Mouse (Mus musculus): ENCODE results near the gene Slc39a1. TPM values are rescaled to one million over a fixed set of nuclear protein-coding genes. Genes with fewer than 3 reads are reported as not detected.
"Not testable (repeated sequence)": the region's sequence is repeated elsewhere in the genome, so short reads cannot be mapped to it uniquely, and the experiment has no call there.

The Slc39a1 gene
- polyA plus RNA-seq, 1 experiment from 2014 or later = 47.0 TPM

- DNase-seq (ENCODE audit: low spot score) (no peak), ATAC-seq (no peak)
- Histone ChIP-seq H3K27ac (ENCODE audit: low read depth, low read length) (no peak overlapping the region), H3K9me3 (replicated peaks; ENCODE audit: control insufficient read depth, low read length) (no peaks in the 10 kb centered on the region), H3K4me3 (ENCODE audit: low read depth, low read length) (no peak overlapping the region), H3K9ac (ENCODE audit: low read length) (no peak overlapping the region), H3K36me3 (ENCODE audit: control insufficient read depth, insufficient read depth, low read length) (peaks cover 39% of the 10 kb centered on the region), H3K27me3 (replicated peaks; ENCODE audit: control insufficient read depth, insufficient read depth, low read length) (no peaks in the 10 kb centered on the region), H3K4me2 (ENCODE audit: low read length) (no peak overlapping the region), H3K4me1 (ENCODE audit: control insufficient read depth, insufficient read depth, low read length) (no peaks in the 10 kb centered on the region)
- 95% methylated on average over 9 of the region's 9 CpGs for WGBS
These were observed 31.2 kb downstream of the Slc39a1 start for GRCm38 (mm10) chr3:90279216-90279615.

GRCm38 (mm10) chr3:90279743-90280142, 31.8 kb downstream of the Slc39a1 start:
- Histone ChIP-seq H3K4me1 (ENCODE audit: control insufficient read depth, insufficient read depth, low read length) (no peaks in the 10 kb centered on the region), H3K9me3 (replicated peaks; ENCODE audit: control insufficient read depth, low read length) (no peaks in the 10 kb centered on the region), H3K36me3 (ENCODE audit: control insufficient read depth, insufficient read depth, low read length) (peaks cover 37% of the 10 kb centered on the region), H3K4me2 (ENCODE audit: low read length) (no peak overlapping the region), H3K27ac (ENCODE audit: low read depth, low read length) (no peak overlapping the region), H3K4me3 (ENCODE audit: low read depth, low read length) (no peak overlapping the region), H3K27me3 (replicated peaks; ENCODE audit: control insufficient read depth, insufficient read depth, low read length) (no peaks in the 10 kb centered on the region), H3K9ac (ENCODE audit: low read length) (no peak overlapping the region)
- DNase-seq (ENCODE audit: low spot score) (no peak), ATAC-seq (no peak)
- 95% methylated on average over 7 of the region's 7 CpGs for WGBS

DNA sequence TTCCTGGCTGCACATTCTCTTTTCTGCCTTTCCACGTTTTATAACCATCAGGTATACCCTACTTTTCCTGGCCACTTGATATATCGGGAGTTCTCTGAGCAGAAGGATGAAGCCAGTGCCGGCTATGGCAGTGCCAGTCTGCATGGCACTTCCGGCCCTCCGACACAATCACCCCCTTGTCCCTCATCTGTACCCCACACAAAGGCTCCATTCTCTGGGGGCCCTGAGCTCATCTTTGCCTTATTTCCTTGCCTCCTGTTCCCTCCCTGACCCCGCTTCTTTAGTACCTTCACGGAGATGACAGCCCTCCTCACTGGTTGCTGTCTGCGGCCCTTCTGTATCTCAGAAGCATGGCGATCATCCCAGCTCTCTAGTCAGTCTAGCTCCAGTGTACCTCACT, 32.7 kb downstream of the Slc39a1 start:
- Histone ChIP-seq H3K4me2 (ENCODE audit: low read length) (no peak overlapping the region), H3K27ac (ENCODE audit: low read depth, low read length) (no peak overlapping the region), H3K36me3 (ENCODE audit: control insufficient read depth, insufficient read depth, low read length) (peaks cover 37% of the 10 kb centered on the region), H3K27me3 (replicated peaks; ENCODE audit: control insufficient read depth, insufficient read depth, low read length) (no peaks in the 10 kb centered on the region), H3K4me1 (ENCODE audit: control insufficient read depth, insufficient read depth, low read length) (no peaks in the 10 kb centered on the region), H3K9me3 (replicated peaks; ENCODE audit: control insufficient read depth, low read length) (no peaks in the 10 kb centered on the region), H3K4me3 (ENCODE audit: low read depth, low read length) (no peak overlapping the region), H3K9ac (ENCODE audit: low read length) (no peak overlapping the region)
- ATAC-seq (no peak), DNase-seq (ENCODE audit: low spot score) (no peak)
- 88% methylated on average over 9 of the region's 9 CpGs for WGBS

DNA sequence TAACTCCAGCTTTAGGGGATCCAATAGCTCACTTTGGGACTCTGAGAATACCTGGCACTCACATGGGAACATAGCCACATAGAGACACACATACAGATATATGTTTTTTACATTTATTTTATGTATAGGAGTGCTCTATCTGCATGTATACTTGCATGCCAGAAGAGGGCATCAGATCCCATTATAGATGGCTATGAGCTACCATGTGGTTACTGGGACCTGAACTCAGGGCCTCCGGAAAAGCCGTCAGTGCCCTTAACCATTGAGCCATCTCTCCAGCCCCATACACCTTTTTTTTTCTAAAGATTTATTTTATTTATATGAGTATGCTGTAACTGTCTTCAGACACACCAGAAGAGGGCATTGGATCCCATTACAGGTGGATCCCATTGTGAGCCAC, 36.2 kb downstream of the Slc39a1 start:
- DNase-seq (ENCODE audit: low spot score) (no peak), ATAC-seq (no peak)
- H3K4me1 ChIP-seq (ENCODE audit: control insufficient read depth, insufficient read depth, low read length) = no peaks in the 10 kb centered on the region
- 98% methylated on average over 2 of the region's 2 CpGs for WGBS
- peaks cover 17% of the 10 kb centered on the region for H3K36me3 ChIP-seq (ENCODE audit: control insufficient read depth, insufficient read depth, low read length)
- no peak overlapping the region for H3K4me3 ChIP-seq (ENCODE audit: low read depth, low read length)
- H3K9ac ChIP-seq (ENCODE audit: low read length) = no peak overlapping the region
- H3K27me3 ChIP-seq (replicated peaks; ENCODE audit: control insufficient read depth, insufficient read depth, low read length) = no peaks in the 10 kb centered on the region
- H3K4me2 ChIP-seq (ENCODE audit: low read length) = no peak overlapping the region
- H3K27ac ChIP-seq (ENCODE audit: low read depth, low read length) = no peak overlapping the region
- no peaks in the 10 kb centered on the region for H3K9me3 ChIP-seq (replicated peaks; ENCODE audit: control insufficient read depth, low read length)

GRCm38 (mm10) chr3:90289403-90289802, 41.4 kb downstream of the Slc39a1 start:
- H3K27ac ChIP-seq (ENCODE audit: low read depth, low read length); H3K4me1 ChIP-seq (ENCODE audit: control insufficient read depth, insufficient read depth, low read length); H3K36me3 ChIP-seq (ENCODE audit: control insufficient read depth, insufficient read depth, low read length); ATAC-seq; H3K27me3 ChIP-seq (replicated peaks; ENCODE audit: control insufficient read depth, insufficient read depth, low read length); H3K4me3 ChIP-seq (ENCODE audit: low read depth, low read length); H3K9ac ChIP-seq (ENCODE audit: low read length); H3K9me3 ChIP-seq (replicated peaks; ENCODE audit: control insufficient read depth, low read length); H3K4me2 ChIP-seq (ENCODE audit: low read length); DNase-seq (ENCODE audit: low spot score): not testable (repeated sequence)
- 79% methylated on average over 2 of the region's 3 CpGs for WGBS

GRCm38 (mm10) chr3:90290602-90291001, 42.6 kb downstream of the Slc39a1 start:
- peaks cover 10% of the 10 kb centered on the region for H3K4me1 ChIP-seq (ENCODE audit: control insufficient read depth, insufficient read depth, low read length)
- no peaks in the 10 kb centered on the region for H3K36me3 ChIP-seq (ENCODE audit: control insufficient read depth, insufficient read depth, low read length)
- no peaks in the 10 kb centered on the region for H3K27me3 ChIP-seq (replicated peaks; ENCODE audit: control insufficient read depth, insufficient read depth, low read length)
- H3K9me3 ChIP-seq (replicated peaks; ENCODE audit: control insufficient read depth, low read length) = no peaks in the 10 kb centered on the region
- no peak for ATAC-seq
- no peak overlapping the region for H3K4me2 ChIP-seq (ENCODE audit: low read length)
- H3K9ac ChIP-seq (ENCODE audit: low read length) = no peak overlapping the region
- H3K27ac ChIP-seq (ENCODE audit: low read depth, low read length) = no peak overlapping the region
- 98% methylated on average over 1 of the region's 1 CpGs for WGBS
- H3K4me3 ChIP-seq (ENCODE audit: low read depth, low read length) = no peak overlapping the region
- DNase-seq (ENCODE audit: low spot score) = no peak

- peak overlapping the region; percentile 47 for H3K4me3 ChIP-seq (ENCODE audit: low read depth, low read length)
- H3K9ac ChIP-seq (ENCODE audit: low read length) = peak overlapping the region; percentile 82
- peak overlapping the region; percentile 69 for H3K4me2 ChIP-seq (ENCODE audit: low read length)
- peaks cover 10% of the 10 kb centered on the region for H3K4me1 ChIP-seq (ENCODE audit: control insufficient read depth, insufficient read depth, low read length)
- DNase-seq (ENCODE audit: low spot score) (no peak), ATAC-seq (no peak)
- no peaks in the 10 kb centered on the region for H3K9me3 ChIP-seq (replicated peaks; ENCODE audit: control insufficient read depth, low read length)
- WGBS = 47% methylated on average over 2 of the region's 2 CpGs
- no peaks in the 10 kb centered on the region for H3K27me3 ChIP-seq (replicated peaks; ENCODE audit: control insufficient read depth, insufficient read depth, low read length)
- H3K36me3 ChIP-seq (ENCODE audit: control insufficient read depth, insufficient read depth, low read length) = no peaks in the 10 kb centered on the region
- peak overlapping the region; percentile 94 for H3K27ac ChIP-seq (ENCODE audit: low read depth, low read length)
These were observed 44.0 kb downstream of the Slc39a1 start for GRCm38 (mm10) chr3:90291982-90292344.

DNA sequence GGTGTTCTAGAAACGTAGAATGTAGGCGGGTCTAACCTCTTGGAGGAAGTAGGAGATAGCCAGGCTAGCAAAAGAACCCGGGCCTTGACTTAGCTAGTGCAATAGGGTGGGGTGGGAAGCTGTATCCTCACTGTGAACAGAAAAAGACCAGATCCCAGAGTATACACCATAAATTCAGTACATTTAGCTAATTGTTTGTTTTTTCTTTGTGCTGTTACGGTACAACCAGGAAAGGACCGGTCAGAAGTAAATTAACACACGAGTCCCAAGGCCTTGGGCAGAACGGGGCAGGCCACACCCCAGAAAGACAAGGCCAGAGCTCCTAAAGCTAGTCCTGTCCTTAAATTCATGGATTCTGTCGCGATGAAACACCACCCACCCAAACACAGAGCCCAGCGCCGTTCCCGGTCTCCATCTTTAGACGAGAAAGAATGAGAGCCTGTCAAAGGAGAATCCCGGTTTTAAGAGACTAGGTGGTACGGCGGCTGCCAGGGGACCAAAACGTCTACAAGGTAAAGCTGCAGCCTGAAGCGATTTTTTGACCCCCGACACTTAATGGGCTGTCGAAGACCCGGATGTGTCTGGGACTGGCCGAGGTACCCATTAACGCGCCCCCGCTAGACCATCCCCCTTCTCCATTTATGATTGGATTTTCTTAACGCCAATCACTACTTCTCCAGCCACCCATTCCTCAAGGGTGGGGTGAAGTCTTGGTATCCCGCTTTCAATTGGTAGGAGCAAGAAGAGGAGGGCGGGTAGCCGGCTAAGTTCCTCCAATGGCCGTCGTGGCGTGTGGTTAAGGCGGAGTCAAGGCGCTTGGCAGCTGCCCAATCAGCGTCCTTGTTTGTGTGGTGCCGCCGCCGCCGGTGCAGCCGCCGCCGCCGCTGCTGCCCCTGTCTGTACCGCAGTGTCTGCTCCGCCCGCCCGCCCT, 44.6 kb downstream of the Slc39a1 start, which contains the start of gene Gatad2b:
Gatad2b (plus strand) TSS at position 834 of the 931 bp plus-strand sequence.
- H3K27ac ChIP-seq (ENCODE audit: low read depth, low read length) = peak within 1 kb of the TSS; percentile 97
- peak; percentile 98 for ATAC-seq
- peaks cover 12% of the 10 kb centered on the region for H3K4me1 ChIP-seq (ENCODE audit: control insufficient read depth, insufficient read depth, low read length)

More for the DNA sequence above, 44.6 kb downstream of the Slc39a1 start, which contains the start of gene Gatad2b:
- H3K9ac ChIP-seq (ENCODE audit: low read length) = peak within 1 kb of the TSS; percentile 95
- H3K9me3 ChIP-seq (replicated peaks; ENCODE audit: control insufficient read depth, low read length) = no peaks in the 10 kb centered on the region
- DNase-seq (ENCODE audit: low spot score) = peak; percentile 100
- H3K4me2 ChIP-seq (ENCODE audit: low read length) = peak within 1 kb of the TSS; percentile 82
- no peaks in the 10 kb centered on the region for H3K27me3 ChIP-seq (replicated peaks; ENCODE audit: control insufficient read depth, insufficient read depth, low read length)
- H3K36me3 ChIP-seq (ENCODE audit: control insufficient read depth, insufficient read depth, low read length) = no peaks in the 10 kb centered on the region
- H3K4me3 ChIP-seq (ENCODE audit: low read depth, low read length) = peak within 1 kb of the TSS; percentile 92
- under 1% methylated on average over 44 of the region's 47 CpGs for WGBS
